Mouse (Mus musculus): ENCODE measurements around the gene Plk1.

GRCm38 (mm10) chr7:122193919-122194318 is 34.7 kb downstream of the Plk1 start:
- no peak for TF ChIP-seq CTCF (IDR thresholded peaks at IDR 0.05; ENCODE audit: extremely low read depth, insufficient read length, insufficient replicate concordance, low read depth, low read length)
- TF ChIP-seq POLR2A (IDR thresholded peaks at IDR 0.05; ENCODE audit: low read depth, low read length) = no peak
